Mouse (Mus musculus) embryo, embryonic 11 days (tissue): ENCODE results near the gene Syt17.

Experiments
- DNase-seq: peaks from one replicate; pipeline ENCODE4 v3.0.0-alpha.2; 2015

Syt17 gene

DNA sequence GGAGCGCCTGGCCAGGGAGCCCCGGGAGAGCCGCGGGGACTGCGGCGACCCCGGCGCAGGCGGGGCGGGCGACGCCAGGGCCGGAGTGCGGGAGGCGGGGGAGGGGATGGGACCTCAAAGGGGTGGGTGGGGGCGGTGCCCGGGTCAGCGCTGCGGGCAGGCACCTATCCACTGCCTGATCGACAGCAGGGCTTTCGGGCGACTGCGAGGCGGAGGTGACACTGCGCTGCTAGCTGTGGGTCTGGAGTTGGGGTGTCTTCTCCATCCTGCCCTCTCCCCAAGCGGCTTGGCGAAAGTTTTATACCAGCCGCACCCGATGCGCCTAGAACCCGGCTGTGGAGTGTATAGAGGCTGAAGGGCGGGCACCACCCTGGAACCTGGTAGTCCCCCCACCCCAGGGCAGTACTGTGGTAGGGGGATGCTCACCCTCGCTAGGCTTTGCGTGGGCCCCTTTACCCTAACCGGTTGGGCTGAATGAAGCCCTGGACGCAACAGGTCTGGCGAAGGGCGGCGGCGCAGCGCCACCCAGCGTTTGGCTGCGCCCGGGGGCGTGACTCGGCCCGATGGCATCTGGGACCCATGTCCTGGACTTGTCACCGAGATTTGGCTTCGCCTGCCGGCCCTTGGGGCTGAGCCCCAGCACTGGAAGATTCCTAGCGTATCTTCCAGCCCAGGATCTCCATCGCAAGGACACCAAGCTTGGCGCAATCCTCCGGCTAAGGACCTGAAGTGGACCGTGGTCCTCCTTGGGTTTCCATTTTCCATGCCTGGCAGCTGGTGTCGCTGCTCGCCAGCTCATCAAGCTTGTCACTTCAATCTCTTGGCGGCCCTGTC lies at the start of gene Syt17:
Syt17 (minus strand) TSS at position 89 of the 834 bp plus-strand sequence.
- peak; percentile 87 for DNase-seq

DNA sequence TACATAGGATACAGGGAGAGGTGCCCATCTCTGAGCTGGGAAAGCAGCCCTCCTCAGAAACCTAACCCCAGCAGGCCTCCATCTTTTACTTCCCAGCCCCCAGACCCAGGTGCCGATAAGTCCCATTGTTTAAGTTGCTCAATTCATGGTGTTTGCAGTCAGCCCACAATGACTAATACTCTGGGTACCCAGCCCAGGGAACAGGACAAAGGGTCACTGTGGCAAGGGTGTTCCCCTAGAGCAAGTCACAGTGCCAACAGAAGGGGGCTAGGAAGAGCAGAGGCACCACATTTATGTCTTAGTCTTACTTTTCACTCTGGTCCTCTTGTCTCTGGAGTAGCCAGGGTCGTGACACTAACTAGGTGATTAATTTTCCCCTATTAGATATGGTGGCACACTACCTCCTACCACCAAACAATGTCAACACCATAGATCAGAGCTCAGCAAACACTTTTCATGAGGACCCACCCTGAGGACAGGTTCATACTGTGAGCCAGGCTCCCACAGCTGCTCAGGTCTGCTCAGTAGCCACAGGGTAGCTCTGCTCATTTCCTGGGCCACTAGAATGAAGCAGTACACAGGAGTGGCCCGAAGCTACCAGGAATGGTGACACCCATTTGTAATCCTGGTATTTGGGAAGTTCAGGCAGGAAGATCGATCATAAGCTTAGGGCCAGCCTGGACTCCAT lies 47.0 kb upstream of the Syt17 start:
- DNase-seq: no peak

DNA sequence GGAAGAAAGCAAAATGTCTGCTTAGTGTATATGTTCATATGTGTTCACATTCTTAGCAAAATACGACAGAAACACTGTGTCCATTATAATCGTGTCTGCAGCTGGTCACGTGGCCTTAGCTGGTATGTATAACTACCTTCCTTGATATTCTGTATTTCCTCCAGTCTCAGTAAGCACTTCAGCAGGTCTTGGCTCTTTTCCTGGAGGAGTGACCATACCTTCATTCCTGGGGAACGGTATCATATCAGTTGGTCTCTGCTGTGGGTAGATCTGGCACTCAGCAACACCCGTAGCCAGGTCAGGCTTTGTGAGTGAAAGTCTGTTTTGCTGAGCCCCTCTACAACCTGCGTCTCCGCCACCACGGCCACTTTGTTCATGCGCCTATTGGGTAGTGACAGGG lies 45.9 kb upstream of the Syt17 start:
- no peak for DNase-seq

DNA sequence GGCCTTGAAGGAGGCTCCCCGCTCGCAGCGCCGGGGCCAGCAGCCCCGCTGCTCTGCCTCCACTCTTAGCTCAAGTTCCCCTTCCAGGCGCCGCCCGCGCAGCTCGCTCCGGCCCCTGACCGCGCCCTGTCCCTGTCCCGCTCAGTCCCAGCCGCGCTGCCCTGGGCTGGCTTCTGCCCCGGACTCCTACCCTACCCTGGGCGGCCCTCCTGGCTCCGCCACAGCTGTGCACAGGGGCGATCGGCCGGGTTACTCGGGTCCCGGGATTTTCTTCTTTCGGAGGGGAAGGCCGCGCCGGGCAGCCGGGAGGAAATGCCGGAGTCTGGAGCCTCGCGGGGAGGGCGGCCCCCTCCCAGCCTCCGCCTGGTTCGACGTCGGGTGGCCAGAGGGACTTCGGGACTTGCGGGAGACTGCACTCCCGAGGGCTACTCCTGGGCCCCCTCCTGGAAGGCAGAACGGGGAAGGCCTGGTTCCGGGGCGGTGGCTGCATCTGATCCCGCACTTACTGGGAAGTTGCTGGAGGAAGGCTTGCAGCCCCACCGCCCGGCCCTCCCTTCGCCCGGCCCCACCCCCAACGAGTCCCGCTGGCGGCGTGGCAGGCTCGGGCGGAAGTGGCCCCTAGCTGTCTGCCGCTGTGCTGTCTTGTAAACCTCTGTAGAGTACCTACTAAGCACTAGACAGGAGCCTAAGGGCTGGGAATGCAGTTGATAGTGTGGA lies 43.6 kb upstream of the Syt17 start, which contains the start of gene Itpripl2:
Itpripl2 (minus strand) TSS at position 545 of the 717 bp plus-strand sequence.
- DNase-seq: peak; percentile 83

DNA sequence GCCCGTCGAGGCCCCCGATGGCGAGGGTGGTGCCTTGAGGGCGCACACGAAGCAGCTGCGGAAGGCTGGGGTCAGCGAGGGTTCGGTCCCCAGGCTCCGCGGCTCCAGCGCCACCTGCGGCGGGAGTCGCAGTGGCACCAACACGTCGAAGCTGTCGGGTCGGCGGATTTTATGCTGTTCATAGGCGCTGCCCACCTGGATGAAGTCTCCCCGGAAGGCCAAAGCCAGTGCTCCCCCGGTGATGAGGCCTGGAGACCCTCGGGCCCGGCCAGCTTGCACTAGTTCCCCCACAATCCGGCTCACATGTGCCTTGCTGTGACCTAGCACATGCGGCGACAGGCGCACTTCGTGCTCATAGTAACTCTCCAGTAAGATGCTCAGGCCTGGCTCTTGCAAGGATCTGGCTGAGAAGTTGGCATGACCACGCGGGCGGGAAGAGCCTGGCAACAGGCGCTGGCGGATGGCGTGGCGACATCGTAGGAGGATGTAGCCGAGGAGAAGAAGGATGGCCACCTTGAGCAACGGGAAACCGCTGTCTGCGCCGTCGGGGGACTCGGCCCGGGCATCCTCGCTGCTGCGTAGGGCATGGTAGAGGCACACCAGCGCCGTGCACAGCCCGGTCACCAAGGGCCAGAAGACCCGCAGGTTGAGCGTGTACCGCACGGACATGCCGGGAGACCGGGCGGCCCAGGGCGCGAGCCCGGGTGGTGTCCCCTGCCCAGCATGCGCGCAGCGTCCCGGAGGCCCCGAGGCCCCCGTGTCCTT lies 42.8 kb upstream of the Syt17 start:
- peak; percentile 54 for DNase-seq

DNA sequence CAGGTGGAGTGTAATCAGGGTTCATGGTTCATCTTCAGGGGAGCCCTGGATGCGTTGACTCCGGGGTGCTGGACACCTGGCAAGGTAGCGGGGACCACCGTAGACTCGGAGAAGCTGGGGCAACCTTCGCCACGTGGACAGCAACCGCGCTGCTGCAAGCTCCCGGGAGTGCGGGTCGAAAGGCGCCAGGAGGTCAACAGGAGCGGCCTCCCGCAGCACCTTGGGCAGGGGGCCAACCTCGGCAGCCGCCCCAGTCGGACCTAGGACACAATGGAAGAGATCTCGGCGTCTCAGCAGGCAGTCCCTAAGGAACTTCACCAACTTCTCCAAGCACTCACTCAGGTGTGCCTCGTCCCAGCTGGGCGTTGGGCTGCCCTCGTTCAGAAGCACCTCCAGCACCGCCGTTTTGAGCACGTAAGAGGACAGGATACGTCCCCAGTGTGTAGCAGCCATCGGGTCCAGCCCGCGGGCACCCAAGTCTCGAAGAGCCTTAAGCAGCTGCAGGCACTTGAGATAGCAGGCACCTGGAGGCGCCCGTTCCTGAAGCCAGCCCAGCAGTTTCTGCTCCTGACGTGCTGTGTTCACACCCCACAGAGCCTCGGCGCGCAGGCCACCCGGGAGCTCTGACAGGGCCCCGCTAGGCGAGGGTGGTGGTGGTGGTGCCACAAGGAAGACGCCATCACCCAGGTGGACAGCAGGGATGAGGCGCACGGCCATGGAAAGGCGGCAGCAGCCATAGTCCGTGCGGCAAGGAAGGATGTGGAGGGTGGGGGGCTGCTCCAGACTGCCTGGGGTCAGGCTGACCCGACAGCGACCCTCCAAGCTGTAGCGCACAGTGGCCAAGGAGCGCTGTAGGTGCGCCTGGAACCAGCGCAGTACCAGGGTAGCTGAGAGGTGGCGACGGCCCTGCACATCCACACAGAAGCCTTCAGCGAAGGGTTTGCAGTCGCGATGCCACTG lies 42.0 kb upstream of the Syt17 start:
- DNase-seq: no peak

DNA sequence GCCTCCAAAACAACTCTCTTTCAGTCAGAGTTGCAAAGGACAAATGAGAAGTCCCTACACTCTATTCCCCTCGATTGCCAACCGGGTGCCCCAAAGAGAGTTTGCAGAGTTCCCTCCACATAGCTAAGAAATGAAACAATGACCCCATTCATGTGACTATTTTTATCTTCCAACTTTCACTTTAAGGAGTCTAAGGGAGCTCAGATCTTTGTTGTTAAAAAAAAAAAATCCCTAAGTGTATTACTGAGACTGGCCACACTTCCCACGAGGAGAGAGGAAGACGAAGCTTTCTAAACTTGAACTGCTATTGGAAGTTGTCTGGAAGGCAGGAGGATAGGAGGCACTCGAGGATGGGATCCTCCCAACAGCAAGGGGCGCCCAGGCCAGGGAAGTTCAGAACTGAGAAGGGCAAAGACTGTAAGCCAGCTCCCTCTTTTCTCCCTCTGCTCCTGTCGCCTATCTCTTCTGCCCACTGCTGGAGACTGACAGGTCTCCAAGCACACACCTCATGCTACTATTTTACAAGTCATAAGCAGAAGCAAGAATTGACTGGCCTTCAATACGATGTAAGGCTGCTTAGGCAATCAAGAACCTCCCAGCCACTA lies 40.1 kb upstream of the Syt17 start:
- DNase-seq: no peak

DNA sequence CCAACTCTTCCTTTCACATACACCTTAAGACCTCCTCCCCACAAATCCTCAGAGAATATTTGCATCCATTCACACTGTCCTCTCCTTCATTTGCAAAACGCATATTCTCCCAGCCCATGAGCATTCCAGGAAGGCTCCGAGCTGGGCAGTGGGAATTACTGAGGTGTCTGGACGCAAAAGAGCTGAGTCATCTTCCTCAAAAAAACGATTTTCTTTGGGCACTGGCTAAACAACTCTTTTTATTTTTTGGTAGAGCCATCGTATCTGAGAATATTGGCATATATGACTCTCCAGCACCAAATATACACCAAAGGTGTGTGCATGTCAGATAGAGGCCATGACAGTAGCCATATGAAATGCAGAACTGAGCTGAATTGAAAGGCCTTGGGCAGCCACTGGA lies 38.9 kb upstream of the Syt17 start:
- DNase-seq: no peak

DNA sequence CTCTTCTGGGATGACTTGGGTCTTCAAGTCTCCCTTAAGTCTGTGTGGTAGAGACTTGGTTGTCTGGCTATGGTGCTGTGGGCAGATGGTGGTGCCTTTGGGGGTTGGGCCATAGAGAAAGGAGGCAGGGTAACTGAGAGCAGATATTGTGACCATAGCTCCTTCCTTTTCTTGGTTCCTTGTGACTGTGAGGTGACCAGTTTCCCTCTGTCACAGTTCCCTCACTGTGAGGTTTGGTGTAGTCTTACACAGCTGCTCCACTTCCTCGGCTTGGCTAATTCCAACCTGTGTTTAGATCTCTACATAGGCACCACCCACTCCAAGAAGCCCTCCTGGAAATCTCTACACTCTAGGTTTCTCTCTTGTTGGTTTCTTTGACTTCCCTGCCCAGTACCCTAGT lies 36.0 kb upstream of the Syt17 start:
- no peak for DNase-seq

DNA sequence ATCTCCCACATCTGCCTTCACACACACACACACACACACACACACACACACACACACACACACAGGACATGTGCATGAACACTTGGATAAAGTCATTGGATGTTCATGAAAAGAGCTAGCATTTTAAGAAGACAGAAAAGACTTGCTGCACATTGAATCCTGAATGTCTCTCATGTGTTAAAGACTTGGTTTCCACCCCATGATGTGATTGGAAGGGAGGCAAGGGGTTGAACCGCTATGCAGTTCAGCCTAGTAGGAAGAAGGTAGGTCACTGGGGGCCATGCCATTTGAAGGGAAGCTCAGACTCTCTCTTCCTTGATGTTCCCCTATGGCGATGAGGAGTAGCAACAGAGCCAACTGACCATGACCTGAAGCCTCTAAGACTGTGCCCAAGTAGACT lies 34.0 kb upstream of the Syt17 start:
- DNase-seq: no peak

DNA sequence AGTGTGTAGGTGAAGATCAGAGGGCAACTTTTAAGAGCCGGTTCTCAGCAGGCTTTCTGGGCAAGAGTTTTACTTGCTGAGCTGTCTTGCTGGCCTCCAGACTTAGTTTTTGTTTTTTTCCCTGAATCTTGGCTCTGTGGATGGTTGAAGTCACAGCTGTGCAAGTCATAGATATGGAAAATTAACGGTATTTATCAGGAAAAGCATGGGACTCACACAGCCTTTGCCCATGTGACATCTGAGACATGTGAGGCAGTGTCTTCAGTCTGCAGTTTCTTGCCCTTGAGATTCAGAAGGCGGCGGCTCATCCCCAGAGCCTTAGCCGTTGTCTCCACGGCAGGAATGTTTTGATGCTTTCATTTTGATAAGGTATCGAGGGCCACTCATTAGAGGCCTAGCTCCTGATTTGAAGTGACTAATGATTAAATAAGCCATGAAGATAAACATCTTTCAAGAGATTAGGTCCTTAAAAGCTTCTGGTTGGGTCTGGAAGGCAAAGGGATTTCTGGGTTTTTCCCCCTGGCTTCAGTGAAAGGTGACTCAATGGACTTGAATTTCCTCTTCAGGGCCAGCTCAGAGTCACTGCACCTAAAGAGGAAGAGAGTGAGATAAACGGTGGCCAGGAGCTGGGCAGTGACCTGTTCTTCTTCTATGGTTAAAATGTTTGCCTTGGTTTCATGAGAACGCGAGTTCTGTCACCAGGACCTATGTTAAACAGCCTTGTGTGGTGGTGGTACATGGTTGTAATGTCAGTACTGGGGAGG lies 33.2 kb upstream of the Syt17 start:
- DNase-seq: no peak

DNA sequence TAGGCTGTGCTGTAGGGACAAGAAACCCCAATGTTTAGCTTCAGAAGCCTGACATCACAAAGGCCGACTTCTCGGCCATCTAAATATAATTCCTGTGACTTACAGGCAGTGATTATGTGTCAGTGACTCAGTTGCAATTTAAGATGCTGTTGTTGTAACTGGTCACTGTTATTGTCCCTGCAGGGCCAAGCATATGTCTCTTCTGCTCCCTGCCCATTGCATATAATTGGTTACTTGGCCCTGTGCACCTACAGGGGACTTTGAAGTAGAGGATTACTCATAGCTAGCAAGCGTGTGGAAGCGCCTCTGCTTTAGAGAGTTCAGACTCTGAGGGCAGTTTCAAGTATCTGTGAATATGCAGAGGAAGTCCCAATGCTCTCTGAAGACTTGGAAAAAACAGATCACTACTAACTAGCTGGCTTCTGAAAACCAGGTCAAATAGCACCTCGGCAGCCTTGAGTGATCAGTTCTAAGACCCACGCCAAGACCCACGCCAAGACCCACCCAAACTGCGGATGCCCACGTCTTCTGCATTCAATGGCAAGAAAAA lies 32.2 kb upstream of the Syt17 start:
- DNase-seq: no peak

DNA sequence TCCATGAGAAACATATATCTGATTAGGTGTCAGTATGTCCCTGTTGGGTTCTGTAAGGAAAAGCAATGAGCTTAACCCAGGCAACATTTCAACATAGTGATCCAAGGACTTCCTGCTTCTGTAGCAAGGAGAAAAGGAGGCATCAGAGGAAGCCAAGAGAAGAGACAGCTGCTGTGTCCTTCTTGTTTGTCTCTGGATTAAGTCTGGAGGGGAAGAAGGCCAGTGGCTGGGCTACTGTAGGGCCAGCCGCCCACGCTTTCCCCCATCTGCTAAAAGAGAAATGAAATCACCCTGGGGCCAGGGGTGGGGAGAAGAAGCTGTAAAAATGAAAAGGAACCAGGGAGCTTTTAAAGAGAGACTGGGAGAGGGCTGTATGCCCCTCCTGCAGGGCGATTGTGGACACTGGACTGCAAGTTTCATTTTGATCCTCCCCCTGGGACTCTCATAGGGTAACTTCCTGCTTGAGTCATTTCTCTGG lies 30.9 kb upstream of the Syt17 start:
- no peak for DNase-seq

DNA sequence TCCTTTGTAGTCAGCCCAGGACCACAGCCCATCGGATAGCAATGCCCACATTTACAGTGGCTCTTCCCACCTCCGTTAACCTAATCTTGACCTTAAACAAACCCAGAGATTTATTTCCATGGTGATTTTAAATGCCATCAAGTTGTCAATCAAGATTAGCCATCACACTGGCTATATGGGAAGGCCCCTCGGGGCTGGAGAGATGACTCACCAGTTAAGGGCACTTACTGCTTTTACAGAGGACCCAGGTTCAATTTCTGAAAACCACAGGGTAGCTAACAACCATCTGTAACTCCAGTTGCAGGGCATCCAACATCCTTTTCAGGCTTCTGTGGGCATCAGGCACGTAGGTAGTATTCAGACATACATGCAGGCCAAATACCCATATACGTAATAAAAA lies 28.4 kb upstream of the Syt17 start:
- no peak for DNase-seq

DNA sequence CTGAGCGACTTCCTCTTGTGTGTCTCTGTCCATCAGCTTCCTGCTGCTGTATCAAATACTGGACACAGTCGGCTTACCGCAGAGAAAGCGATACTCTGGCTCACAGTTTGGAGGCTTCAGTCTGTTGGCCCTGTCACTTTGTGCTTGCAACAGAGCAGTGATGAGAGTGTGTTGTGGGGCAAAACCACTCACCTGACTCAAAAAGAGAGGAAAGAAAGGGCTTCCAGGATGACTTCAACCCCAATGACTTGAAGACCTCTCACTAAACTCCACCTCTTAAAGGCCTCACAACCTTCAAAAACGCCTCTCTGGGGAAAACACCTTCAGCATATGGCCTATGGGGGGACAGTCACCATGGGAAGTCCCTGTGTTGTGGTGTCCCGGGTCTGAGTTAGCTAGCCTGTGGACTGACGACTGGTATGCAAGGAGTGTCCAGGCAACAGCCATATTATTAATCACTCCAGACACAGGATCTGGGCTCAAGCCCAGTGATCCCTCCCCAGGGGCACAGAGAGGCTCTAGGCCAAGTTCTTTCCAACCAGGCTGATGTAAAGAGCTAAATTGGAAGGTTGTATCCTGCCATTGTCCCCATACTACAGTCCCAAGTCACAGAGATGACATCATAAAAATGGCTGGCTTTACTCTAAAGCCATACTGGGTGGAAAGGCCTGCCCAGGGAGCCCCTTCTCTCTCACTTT lies 27.1 kb upstream of the Syt17 start:
- no peak for DNase-seq

DNA sequence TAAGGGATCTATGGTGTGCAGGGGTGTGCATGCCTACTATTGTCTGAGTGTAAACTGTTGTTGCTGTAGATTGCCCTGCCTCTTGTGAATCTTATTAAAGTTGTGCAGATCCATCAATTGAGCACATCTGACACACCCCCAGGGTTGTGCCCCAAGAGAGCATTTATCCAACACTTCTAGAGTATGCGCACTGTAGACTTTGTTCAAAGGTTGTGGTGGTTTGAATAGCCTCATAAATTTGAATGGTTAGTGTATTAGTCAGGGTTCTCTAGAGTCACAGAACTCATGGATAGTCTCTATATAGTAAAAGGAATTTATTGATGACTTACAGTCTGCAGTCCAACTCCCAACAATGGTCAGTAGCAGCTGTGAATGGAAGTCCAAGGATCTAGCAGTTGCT lies 24.9 kb upstream of the Syt17 start:
- DNase-seq: no peak

DNA sequence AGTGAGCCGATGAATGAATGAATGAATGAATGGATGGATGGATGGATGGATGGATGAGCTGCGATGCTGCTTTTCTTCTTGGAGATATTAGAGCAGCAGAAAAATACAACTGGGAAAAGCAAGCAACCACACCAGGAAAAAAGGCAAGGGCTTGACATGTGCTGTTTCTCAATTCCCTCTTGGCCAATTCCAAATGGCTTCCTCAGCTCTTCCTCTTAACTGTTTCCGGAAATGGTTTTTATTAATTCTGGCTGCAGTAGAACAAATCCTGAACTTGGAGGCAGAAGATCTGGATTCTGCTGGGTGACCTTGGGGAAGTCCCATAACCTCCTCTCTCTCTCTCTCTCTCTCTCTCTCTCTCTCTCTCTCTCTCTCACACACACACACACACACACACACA lies 20.0 kb upstream of the Syt17 start:
- no peak for DNase-seq

DNA sequence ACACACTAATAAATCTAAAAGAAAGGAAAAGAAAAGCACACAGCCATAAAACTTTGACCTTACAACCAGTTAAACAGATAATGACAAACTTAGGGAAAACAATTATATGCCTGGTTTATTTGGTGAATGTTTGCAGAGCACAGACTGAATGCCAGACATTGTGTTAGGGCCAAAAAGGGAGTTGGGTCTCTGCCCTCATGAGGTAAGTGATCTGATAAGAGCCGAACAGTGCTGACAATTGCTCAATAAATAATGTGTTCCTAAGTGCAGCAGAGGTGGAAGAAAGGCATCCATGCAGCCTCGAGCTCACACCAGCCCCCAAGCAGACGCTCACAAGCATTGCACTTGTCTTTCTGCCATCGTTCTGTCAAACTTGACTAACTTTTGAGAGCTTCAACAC lies 16.4 kb upstream of the Syt17 start:
- DNase-seq: no peak
